Mouse (Mus musculus) liver, adult (tissue): ENCODE measurements around the gene Gpr132.

Experiments
- GATA4 ChIP-seq: IDR thresholded peaks from 2 replicates; pipeline ENCODE4 v1.6.1; 2014; ENCODE audit warnings: mild to moderate bottlenecking, low read length; ENCODE audit not compliant: insufficient replicate concordance

Gene Gpr132

DNA sequence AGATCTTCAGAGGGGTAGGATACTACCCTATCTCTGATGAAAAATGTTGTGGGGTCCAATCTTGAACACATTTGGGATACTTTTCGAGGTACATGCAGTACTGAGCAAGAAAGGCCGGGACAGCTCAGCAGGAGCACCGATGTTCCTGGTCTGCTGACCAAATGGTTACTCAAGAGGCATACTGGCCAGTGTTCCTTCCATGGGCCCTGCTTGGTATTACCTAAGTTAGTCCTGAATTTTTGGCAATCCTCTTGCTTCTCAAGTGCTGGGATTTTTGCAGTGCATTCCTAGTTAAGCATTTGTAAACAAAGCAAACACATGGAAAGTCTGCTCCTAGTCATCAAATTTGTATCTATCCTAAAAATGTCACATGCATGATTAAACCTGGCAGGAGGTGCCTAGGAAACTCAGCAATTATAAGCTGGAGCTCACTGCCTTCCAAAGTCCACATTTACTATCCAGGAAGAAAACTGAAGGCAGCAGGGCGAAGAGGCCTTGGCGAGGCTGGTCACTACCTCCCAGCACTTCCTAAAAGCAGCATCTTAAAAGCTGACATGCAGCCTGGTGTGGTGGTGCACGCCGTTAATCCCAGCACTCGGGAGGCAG is 48.9 kb downstream of the Gpr132 start:
- TF ChIP-seq GATA4 = no peak

DNA sequence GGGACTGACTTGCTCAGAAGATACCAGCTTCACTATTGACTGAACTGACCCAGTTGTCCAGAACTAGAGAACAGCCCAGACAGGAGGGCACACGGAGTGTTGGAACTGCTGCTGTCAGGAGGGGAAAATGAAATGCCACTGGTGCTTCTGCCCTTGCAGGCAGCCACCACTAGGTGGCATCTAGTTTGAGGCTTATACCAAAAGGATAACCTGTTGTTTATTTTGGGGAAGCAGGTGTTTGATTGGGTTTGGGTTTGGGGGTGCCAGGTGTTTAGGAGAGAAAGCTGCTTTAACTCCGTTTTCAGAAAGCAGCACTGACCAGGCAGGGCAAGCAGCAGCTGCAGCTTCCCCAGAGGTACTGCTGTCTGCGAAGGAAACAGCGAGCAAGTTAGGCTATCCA is 51.7 kb downstream of the Gpr132 start:
- TF ChIP-seq GATA4 = no peak

DNA sequence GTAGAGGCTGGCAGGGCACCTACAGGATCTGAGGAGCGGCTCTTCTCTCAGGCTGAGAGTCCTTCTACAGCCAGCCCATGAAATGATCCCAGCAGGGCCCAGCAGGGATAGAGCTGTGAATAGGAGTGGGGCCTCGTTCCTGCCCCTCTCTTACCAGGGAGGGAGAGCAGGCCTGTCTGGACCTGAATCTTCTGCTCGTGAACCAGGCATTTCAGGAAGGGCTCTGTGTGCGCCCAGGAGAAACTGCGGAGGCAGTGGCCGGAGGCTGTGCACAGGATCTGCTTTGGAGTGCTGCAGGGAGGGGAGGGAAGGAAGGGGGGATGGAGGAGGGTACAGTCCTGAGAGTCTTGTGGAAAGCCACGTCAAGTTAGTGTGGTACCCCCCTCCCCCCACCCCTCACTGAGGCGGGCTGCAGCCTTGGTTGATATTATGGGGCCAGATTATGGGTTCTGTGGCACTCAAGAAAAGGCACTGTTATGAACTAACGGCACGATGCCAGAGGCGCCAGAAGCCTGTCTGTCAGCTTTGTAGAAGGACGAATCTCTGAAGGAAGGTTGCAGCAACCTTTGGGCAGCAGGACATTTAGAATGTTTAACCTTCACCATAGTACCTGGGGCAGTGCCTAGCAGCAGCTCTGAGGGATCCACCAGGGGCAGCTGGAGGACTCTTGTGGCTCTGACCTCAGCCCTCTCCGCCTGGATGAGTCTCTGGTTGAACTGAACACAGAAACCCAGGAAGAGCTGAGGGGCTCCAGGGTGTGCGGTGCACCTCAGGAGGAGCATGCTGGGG is 53.2 kb downstream of the Gpr132 start:
- TF ChIP-seq GATA4 = no peak

DNA sequence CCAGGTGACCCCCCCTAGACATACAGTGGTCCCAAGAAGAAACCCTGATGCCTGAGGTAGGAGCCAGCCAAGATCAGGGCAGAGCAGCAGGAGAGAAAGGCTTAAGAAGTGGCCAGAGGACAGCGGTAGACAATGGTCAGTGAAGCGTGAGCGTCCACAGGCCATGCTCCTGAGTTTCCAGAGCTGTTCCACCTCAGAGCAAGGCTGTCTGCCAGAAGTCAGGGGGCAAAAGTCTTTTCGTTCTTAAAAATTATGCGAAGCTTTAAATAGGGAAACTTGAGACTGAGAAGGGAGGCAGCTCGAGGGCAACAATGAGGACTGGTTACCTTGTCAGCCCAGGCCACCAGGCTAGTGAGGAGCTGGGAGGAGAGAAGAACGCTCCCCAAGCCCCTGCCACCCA is 54.7 kb downstream of the Gpr132 start:
- no peak for TF ChIP-seq GATA4

DNA sequence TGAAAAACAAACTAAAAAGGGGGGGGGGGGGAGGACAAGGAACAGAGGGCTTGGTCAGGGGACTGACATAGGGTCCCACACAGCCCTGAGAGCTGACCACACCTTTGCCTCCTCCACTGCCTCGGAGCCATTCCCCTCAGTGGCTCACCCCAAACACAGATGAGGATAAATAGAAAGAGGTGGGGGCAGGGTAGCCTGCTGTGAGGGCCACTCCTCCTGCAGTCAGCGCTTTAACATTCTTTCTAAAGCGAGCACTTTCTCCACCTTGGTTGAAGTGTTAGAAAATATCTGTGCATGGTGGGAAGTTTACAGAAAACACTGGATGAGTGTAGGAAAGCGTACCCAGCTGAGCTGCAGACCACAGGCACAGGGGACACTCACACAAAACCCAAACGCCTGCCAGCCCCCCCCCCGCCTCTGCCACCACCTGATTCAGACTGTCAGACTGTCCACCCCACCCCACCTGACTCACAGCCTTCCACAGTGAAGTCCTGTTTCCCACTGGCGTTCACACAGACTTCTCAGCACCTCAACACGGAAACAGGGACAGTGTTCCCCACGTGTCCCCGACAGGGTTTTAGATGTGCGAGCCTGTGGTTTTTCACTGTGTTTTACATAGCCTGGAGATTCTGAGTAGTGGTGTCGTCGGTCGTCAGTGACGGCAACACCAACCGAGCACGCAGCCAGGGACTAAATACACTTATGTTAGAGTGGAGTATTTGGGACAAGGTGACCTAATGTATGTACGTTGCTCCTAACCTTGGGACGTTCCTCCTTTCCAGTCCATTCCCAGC is 57.7 kb downstream of the Gpr132 start:
- no peak for TF ChIP-seq GATA4

DNA sequence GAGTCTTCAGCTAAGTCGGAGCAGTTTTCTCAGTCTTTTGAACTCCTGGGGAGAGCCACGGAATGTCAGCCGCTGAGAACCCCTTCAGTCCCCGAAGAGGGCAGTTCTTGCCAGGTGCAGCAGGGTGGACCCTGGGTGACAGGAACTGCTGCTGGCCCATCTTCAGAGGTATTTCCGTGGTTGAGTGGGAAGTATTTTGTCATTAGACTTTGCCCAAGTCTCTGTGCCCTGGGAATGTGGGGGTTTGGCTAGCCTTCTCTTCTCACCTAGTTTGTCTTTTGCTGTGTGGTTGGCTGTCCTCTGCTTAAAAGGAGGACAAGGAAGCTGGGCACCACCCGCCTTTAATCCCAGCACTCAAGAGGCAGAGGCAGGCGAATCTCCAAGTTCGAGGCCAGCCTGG is 58.4 kb downstream of the Gpr132 start:
- TF ChIP-seq GATA4 = no peak

DNA sequence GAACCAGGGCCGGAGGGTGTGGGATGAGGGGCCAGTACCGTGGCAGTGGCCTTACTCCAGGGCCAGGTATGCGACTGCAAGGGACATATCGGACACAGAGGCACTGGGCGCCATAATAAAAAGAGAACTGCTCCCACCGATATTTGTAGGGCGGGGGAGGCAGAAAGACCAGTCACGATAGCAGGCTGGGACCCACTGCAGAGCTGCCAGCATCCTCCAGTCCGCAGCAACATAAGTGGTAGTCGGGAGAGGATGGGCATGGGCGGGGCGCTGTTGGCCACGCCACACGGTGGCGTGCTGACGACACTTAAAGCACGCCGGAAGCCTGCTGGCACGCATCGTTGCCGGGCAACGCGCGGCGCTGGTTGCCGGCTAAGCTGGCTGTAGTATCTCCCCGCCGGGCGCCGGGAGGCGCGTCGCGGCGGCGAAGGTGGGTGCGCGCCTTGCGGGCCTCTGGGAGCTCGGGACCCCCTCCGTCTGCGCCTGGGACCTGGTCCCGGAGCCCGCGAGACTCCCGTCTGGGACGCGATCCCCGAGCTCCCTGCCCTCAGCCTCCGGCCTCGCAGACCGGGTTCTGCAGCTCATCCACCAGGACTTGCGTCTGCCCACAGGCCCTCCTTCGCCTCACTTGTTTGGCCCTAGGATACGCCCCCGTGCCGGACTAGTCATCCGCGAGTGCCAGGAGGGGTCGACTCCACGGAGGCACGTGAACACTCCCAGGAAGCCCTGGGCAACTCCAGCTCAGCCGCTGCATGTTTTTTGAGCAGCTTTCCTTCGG is 59.3 kb downstream of the Gpr132 start, which contains the start of gene Clba1:
Gene Clba1 (plus strand): TSS at position 351 of the 778 bp plus-strand sequence.
- TF ChIP-seq GATA4 = no peak

DNA sequence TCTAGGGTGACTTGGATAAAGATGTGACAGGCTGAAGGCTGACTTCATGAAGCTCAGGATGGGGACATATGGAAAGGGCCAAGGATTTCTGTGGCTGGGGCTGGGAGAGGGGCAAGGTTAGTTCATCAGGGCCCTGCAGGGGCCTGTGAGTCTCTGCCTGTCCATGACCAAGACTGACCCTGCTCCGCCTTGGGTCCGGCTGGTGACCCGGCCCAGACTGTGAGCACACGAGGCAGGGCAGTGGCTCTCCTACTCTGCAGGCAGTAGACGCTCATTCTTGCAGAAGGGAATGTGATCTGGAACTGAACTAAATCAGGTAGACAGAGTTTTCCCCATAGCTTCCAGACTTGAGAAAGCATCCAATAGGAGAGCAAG is 59.8 kb downstream of the Gpr132 start:
- no peak for TF ChIP-seq GATA4

DNA sequence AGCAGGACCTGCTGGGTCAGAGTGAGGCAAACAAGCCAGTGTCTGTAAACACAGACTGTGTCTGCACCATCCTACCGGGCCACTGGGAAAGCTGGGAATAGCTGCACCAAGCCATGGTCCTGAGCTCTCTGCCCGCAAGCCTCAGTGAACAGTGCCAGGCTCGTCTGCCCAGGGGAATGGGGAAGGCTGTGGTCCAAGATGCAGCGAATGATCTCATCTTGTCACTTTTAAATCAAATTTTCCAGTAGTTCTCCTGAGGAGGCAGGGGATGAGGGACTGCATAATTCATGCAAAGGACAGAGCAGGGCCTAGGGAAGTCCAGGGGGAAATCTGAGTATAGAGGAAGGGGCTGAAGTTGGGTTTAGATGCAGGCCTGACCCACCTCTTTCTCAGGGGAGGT is 60.2 kb downstream of the Gpr132 start:
- no peak for TF ChIP-seq GATA4

DNA sequence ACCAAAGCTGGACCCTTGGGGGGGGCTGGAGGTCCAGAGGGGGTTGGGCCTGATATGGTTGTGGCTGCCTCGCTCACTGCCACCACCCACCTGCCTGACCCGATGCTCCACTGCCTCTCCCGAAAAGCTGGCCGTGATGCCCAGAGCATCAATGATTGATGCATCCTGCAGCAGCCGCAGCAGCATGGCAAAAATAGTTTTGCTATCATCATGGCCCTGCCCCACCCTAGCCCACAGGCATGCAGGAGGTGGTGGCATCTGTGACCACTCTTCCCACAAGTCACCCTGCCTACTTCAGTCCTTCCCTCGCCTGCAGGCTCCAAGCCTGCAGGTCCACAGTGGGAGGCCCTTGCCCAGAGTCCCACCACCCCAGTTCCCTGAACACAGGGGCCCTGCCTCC is 62.0 kb downstream of the Gpr132 start:
- no peak for TF ChIP-seq GATA4

DNA sequence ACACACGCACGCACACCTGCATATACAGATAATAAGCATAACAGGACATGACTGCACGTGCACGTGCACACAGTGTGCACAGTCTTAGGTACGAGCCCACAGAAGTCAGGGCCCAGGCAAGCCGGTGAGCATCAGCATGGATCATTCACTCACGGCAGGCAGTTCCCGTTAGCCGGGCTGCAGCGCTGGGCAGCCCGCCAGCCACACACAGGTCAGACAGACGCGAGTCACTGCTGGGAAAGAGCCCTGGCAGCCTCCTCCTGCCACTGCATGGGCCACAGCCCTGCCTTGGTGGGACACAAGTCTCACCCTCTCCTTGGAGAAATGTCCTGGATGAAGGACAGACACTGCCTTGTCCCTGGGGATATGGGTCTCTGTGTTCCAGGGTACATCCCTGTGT is 64.0 kb downstream of the Gpr132 start:
- no peak for TF ChIP-seq GATA4

DNA sequence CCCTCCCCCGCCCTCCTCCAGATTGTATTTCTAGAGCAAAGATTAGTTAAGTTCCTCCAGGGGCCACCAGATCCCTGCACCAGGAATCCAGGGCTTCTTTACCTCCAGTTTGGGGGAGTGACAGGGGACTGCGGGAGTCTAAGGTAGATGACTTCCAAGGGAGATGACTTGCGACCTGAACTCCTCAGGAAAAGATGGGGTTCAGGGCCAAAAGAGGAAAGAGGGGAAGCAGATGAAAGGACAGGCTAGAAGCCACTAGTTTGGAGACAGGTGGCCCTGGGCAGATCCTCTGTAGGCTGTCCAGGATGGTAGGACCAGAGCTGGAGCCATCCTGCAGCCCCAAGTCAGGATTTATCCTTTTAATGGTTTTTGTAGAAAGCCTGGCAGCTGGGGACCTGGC is 65.1 kb downstream of the Gpr132 start:
- TF ChIP-seq GATA4 = no peak

DNA sequence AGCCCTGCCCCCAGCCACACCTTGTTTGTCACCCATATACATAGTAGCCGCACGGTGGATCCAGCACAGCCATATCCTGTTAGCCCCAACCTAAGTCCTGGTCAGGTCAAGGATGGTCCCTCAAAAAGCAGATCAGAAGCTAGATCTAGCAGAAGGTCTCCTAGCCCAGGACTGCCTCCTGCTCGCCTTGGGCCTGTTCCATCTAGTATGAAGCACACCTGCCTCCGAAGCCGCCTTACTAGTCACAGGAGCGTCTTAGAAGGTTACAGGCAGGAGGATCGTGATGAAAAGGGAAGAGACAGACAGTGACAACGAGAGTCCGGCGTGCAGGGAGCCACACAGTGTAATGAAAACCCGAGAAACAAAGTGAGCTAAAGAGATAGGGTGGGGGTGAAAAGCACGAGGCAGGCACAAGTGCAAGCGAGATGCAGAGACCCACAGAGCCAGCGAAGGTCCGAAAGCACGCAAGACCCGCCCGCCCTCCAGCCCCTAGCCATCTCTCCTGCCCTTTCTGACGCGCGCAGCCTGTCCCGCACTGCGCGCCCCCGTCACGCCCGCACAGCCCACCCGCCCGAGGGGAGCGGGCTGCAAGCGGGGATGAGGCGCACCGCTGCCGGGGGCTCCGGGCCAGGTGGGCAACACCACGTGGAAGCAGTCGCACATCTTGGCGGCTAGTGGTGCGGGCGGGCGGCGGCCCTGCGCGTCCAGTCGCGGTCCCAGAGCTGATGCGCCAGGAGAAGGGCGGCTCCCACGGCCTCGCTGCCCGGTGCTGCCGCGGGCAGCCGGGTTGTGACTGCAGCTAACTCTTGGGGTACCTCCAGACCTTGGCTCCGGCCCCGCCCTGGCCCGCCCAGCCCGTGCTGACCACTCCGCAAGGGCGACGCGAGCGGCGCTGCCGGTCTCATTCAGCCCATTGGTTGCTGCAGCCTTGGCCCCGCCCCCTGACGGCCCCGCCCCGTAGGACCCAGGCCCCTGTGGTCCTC is 65.9 kb downstream of the Gpr132 start, which contains the start of gene Ahnak2:
Gene Ahnak2 (minus strand): TSS at position 794 of the 983 bp plus-strand sequence.
- TF ChIP-seq GATA4 = no peak
